Mouse (Mus musculus): Measurements from ENCODE around the gene Actn1.

Gene Actn1

GRCm38 (mm10) chr12:80137246-80137645 lies 122.9 kb downstream of the Actn1 start:
- DNase-seq (ENCODE audit: low read depth, low spot score) = no peak

- DNase-seq (ENCODE audit: low read depth, low spot score) = no peak
Observed at GRCm38 (mm10) chr12:80136264-80136930, 123.8 kb downstream of the Actn1 start.

- no peak for DNase-seq (ENCODE audit: low read depth, low spot score)
Observed at GRCm38 (mm10) chr12:80135173-80135572, 125.0 kb downstream of the Actn1 start.

GRCm38 (mm10) chr12:80133011-80133545 lies 127.1 kb downstream of the Actn1 start:
- peak; percentile 45 for DNase-seq (ENCODE audit: low read depth, low spot score)

- DNase-seq (ENCODE audit: low read depth, low spot score) = peak; percentile 83
Observed at GRCm38 (mm10) chr12:80132250-80133003, 127.7 kb downstream of the Actn1 start.

GRCm38 (mm10) chr12:80131359-80132249 lies 128.6 kb downstream of the Actn1 start:
- peak; percentile 70 for DNase-seq (ENCODE audit: low read depth, low spot score)

- peak; percentile 79 for DNase-seq (ENCODE audit: low read depth, low spot score)
Observed at GRCm38 (mm10) chr12:80130558-80131358, 129.4 kb downstream of the Actn1 start.

- DNase-seq (ENCODE audit: low read depth, low spot score) = peak; percentile 49
Observed at GRCm38 (mm10) chr12:80129531-80129930, 130.6 kb downstream of the Actn1 start.

- no peak for DNase-seq (ENCODE audit: low read depth, low spot score)
Observed at GRCm38 (mm10) chr12:80127191-80127762, 132.9 kb downstream of the Actn1 start.

GRCm38 (mm10) chr12:80125316-80125715 lies 134.9 kb downstream of the Actn1 start:
- DNase-seq (ENCODE audit: low read depth, low spot score) = no peak

GRCm38 (mm10) chr12:80124756-80125155 lies 135.4 kb downstream of the Actn1 start:
- DNase-seq (ENCODE audit: low read depth, low spot score) = no peak

- DNase-seq (ENCODE audit: low read depth, low spot score) = no peak
Observed at GRCm38 (mm10) chr12:80124211-80124610, 136.0 kb downstream of the Actn1 start.

- no peak for DNase-seq (ENCODE audit: low read depth, low spot score)
Observed at GRCm38 (mm10) chr12:80123227-80123803, 136.9 kb downstream of the Actn1 start.

GRCm38 (mm10) chr12:80121438-80121837 lies 138.7 kb downstream of the Actn1 start:
- no peak for DNase-seq (ENCODE audit: low read depth, low spot score)

GRCm38 (mm10) chr12:80118588-80118987 lies 141.6 kb downstream of the Actn1 start:
- DNase-seq (ENCODE audit: low read depth, low spot score) = peak; percentile 26

All from CD4-positive helper T cell, adult 2 months (primary cell).